Mouse (Mus musculus): ENCODE measurements around the gene Kel. TPM values are rescaled to one million over a fixed set of nuclear protein-coding genes. Genes with fewer than 3 reads are reported as not detected.

Kel gene
- polyA plus RNA-seq, 1 experiment from 2014 or later, result 0.29 TPM

- Histone ChIP-seq H3K36me3 (ENCODE audit: control insufficient read depth, insufficient read depth, low read length) (no peaks in the 10 kb centered on the region), H3K9me3 (replicated peaks; ENCODE audit: control insufficient read depth, low read length, poor library complexity, severe bottlenecking) (no peaks in the 10 kb centered on the region), H3K4me1 (ENCODE audit: control insufficient read depth, insufficient read depth, low read length) (no peaks in the 10 kb centered on the region), H3K27ac (ENCODE audit: low read length) (no peak overlapping the region), H3K4me3 (ENCODE audit: low read depth, low read length) (no peak overlapping the region), H3K4me2 (ENCODE audit: low read length) (no peak overlapping the region), H3K27me3 (ENCODE audit: control insufficient read depth, insufficient read depth, low read depth, low read length) (no peaks in the 10 kb centered on the region), H3K9ac (ENCODE audit: low read depth, low read length) (no peak overlapping the region)
- ATAC-seq, result no peak
- WGBS, result 92% methylated on average over 1 of the region's 1 CpGs
Measured at GRCm38 (mm10) chr6:41658487-41658886, 45.7 kb downstream of the Kel start.

GRCm38 (mm10) chr6:41654648-41655047 is 49.5 kb downstream of the Kel start:
- Histone ChIP-seq H3K4me2 (ENCODE audit: low read length) (no peak overlapping the region), H3K27me3 (ENCODE audit: control insufficient read depth, insufficient read depth, low read depth, low read length) (no peaks in the 10 kb centered on the region), H3K9ac (ENCODE audit: low read depth, low read length) (no peak overlapping the region), H3K9me3 (replicated peaks; ENCODE audit: control insufficient read depth, low read length, poor library complexity, severe bottlenecking) (no peaks in the 10 kb centered on the region), H3K4me1 (ENCODE audit: control insufficient read depth, insufficient read depth, low read length) (no peaks in the 10 kb centered on the region), H3K4me3 (ENCODE audit: low read depth, low read length) (no peak overlapping the region), H3K27ac (ENCODE audit: low read length) (no peak overlapping the region), H3K36me3 (ENCODE audit: control insufficient read depth, insufficient read depth, low read length) (no peaks in the 10 kb centered on the region)
- no peak for ATAC-seq
- WGBS, result 87% methylated on average over 8 of the region's 8 CpGs

- no peak overlapping the region for H3K4me3 ChIP-seq (ENCODE audit: low read depth, low read length)
- H3K9me3 ChIP-seq (replicated peaks; ENCODE audit: control insufficient read depth, low read length, poor library complexity, severe bottlenecking), result no peaks in the 10 kb centered on the region
- H3K36me3 ChIP-seq (ENCODE audit: control insufficient read depth, insufficient read depth, low read length), result no peaks in the 10 kb centered on the region
- ATAC-seq, result no peak
- WGBS, result 91% methylated on average over 5 of the region's 5 CpGs
- H3K9ac ChIP-seq (ENCODE audit: low read depth, low read length), result no peak overlapping the region
- no peak overlapping the region for H3K27ac ChIP-seq (ENCODE audit: low read length)
- no peak overlapping the region for H3K4me2 ChIP-seq (ENCODE audit: low read length)
- H3K27me3 ChIP-seq (ENCODE audit: control insufficient read depth, insufficient read depth, low read depth, low read length), result no peaks in the 10 kb centered on the region
- H3K4me1 ChIP-seq (ENCODE audit: control insufficient read depth, insufficient read depth, low read length), result no peaks in the 10 kb centered on the region
Measured at GRCm38 (mm10) chr6:41653173-41653572, 51.0 kb downstream of the Kel start.

GRCm38 (mm10) chr6:41646672-41647071 is 57.5 kb downstream of the Kel start:
- Histone ChIP-seq H3K9me3 (replicated peaks; ENCODE audit: control insufficient read depth, low read length, poor library complexity, severe bottlenecking) (no peaks in the 10 kb centered on the region), H3K4me3 (ENCODE audit: low read depth, low read length) (no peak overlapping the region), H3K36me3 (ENCODE audit: control insufficient read depth, insufficient read depth, low read length) (no peaks in the 10 kb centered on the region), H3K4me1 (ENCODE audit: control insufficient read depth, insufficient read depth, low read length) (no peaks in the 10 kb centered on the region), H3K9ac (ENCODE audit: low read depth, low read length) (no peak overlapping the region), H3K27me3 (ENCODE audit: control insufficient read depth, insufficient read depth, low read depth, low read length) (no peaks in the 10 kb centered on the region), H3K27ac (ENCODE audit: low read length) (no peak overlapping the region), H3K4me2 (ENCODE audit: low read length) (no peak overlapping the region)
- no peak for ATAC-seq

GRCm38 (mm10) chr6:41646220-41646619 is 57.9 kb downstream of the Kel start:
- no peaks in the 10 kb centered on the region for H3K36me3 ChIP-seq (ENCODE audit: control insufficient read depth, insufficient read depth, low read length)
- no peak overlapping the region for H3K4me2 ChIP-seq (ENCODE audit: low read length)
- H3K4me3 ChIP-seq (ENCODE audit: low read depth, low read length), result no peak overlapping the region
- ATAC-seq, result no peak
- no peak overlapping the region for H3K27ac ChIP-seq (ENCODE audit: low read length)
- H3K4me1 ChIP-seq (ENCODE audit: control insufficient read depth, insufficient read depth, low read length), result no peaks in the 10 kb centered on the region
- 82% methylated on average over 3 of the region's 3 CpGs for WGBS
- H3K9ac ChIP-seq (ENCODE audit: low read depth, low read length), result no peak overlapping the region
- H3K27me3 ChIP-seq (ENCODE audit: control insufficient read depth, insufficient read depth, low read depth, low read length), result no peaks in the 10 kb centered on the region
- H3K9me3 ChIP-seq (replicated peaks; ENCODE audit: control insufficient read depth, low read length, poor library complexity, severe bottlenecking), result no peaks in the 10 kb centered on the region

GRCm38 (mm10) chr6:41643227-41643626 is 60.9 kb downstream of the Kel start:
- H3K9me3 ChIP-seq (replicated peaks; ENCODE audit: control insufficient read depth, low read length, poor library complexity, severe bottlenecking), result no peaks in the 10 kb centered on the region
- H3K4me1 ChIP-seq (ENCODE audit: control insufficient read depth, insufficient read depth, low read length), result no peaks in the 10 kb centered on the region
- no peak overlapping the region for H3K4me2 ChIP-seq (ENCODE audit: low read length)
- WGBS, result 87% methylated on average over 3 of the region's 3 CpGs
- no peak overlapping the region for H3K27ac ChIP-seq (ENCODE audit: low read length)
- H3K4me3 ChIP-seq (ENCODE audit: low read depth, low read length), result no peak overlapping the region
- H3K36me3 ChIP-seq (ENCODE audit: control insufficient read depth, insufficient read depth, low read length), result no peaks in the 10 kb centered on the region
- no peak for ATAC-seq
- H3K27me3 ChIP-seq (ENCODE audit: control insufficient read depth, insufficient read depth, low read depth, low read length), result no peaks in the 10 kb centered on the region
- H3K9ac ChIP-seq (ENCODE audit: low read depth, low read length), result no peak overlapping the region

- WGBS, result 95% methylated on average over 4 of the region's 4 CpGs
- H3K36me3 ChIP-seq (ENCODE audit: control insufficient read depth, insufficient read depth, low read length), result no peaks in the 10 kb centered on the region
- ATAC-seq, result no peak
- H3K9me3 ChIP-seq (replicated peaks; ENCODE audit: control insufficient read depth, low read length, poor library complexity, severe bottlenecking), result no peaks in the 10 kb centered on the region
- H3K27ac ChIP-seq (ENCODE audit: low read length), result no peak overlapping the region
- no peaks in the 10 kb centered on the region for H3K4me1 ChIP-seq (ENCODE audit: control insufficient read depth, insufficient read depth, low read length)
- H3K9ac ChIP-seq (ENCODE audit: low read depth, low read length), result no peak overlapping the region
- H3K4me3 ChIP-seq (ENCODE audit: low read depth, low read length), result no peak overlapping the region
- H3K4me2 ChIP-seq (ENCODE audit: low read length), result no peak overlapping the region
- no peaks in the 10 kb centered on the region for H3K27me3 ChIP-seq (ENCODE audit: control insufficient read depth, insufficient read depth, low read depth, low read length)
Measured at GRCm38 (mm10) chr6:41642765-41643164, 61.4 kb downstream of the Kel start.

- no peak overlapping the region for H3K9ac ChIP-seq (ENCODE audit: low read depth, low read length)
- no peak overlapping the region for H3K27ac ChIP-seq (ENCODE audit: low read length)
- H3K4me3 ChIP-seq (ENCODE audit: low read depth, low read length), result no peak overlapping the region
- ATAC-seq, result no peak
- no peaks in the 10 kb centered on the region for H3K36me3 ChIP-seq (ENCODE audit: control insufficient read depth, insufficient read depth, low read length)
- WGBS, result 84% methylated on average over 6 of the region's 6 CpGs
- H3K4me2 ChIP-seq (ENCODE audit: low read length), result no peak overlapping the region
- no peaks in the 10 kb centered on the region for H3K4me1 ChIP-seq (ENCODE audit: control insufficient read depth, insufficient read depth, low read length)
- no peaks in the 10 kb centered on the region for H3K9me3 ChIP-seq (replicated peaks; ENCODE audit: control insufficient read depth, low read length, poor library complexity, severe bottlenecking)
- no peaks in the 10 kb centered on the region for H3K27me3 ChIP-seq (ENCODE audit: control insufficient read depth, insufficient read depth, low read depth, low read length)
Measured at GRCm38 (mm10) chr6:41641173-41641866, 62.8 kb downstream of the Kel start.

- Histone ChIP-seq H3K36me3 (ENCODE audit: control insufficient read depth, insufficient read depth, low read length) (no peaks in the 10 kb centered on the region), H3K9ac (ENCODE audit: low read depth, low read length) (no peak overlapping the region), H3K4me1 (ENCODE audit: control insufficient read depth, insufficient read depth, low read length) (no peaks in the 10 kb centered on the region), H3K27ac (ENCODE audit: low read length) (no peak overlapping the region), H3K27me3 (ENCODE audit: control insufficient read depth, insufficient read depth, low read depth, low read length) (no peaks in the 10 kb centered on the region), H3K4me3 (ENCODE audit: low read depth, low read length) (no peak overlapping the region), H3K4me2 (ENCODE audit: low read length) (no peak overlapping the region), H3K9me3 (replicated peaks; ENCODE audit: control insufficient read depth, low read length, poor library complexity, severe bottlenecking) (no peaks in the 10 kb centered on the region)
- 55% methylated on average over 3 of the region's 3 CpGs for WGBS
- ATAC-seq, result no peak
Measured at GRCm38 (mm10) chr6:41640449-41640848, 63.7 kb downstream of the Kel start.
